Mouse (Mus musculus): Measurements from ENCODE around the gene Mical3. TPM values are rescaled to one million over a fixed set of nuclear protein-coding genes. Genes with fewer than 3 reads are reported as not detected.

The Mical3 gene
- total RNA-seq, 2 experiments from 2014 or later, result 127 to 141 TPM

GRCm38 (mm10) chr6:121039286-121039685 is 91.5 kb downstream of the Mical3 start:
- H3K4me3 ChIP-seq, result no peak overlapping the region
- peak; percentile 44 to 66 for DNase-seq (ENCODE audit: extremely low spot score in 1 of 2, low spot score in 2 of 2)
- intact Hi-C loops (cut with DNase I), result no loop called here
- H3K27ac ChIP-seq, result peak overlapping the region; percentile 72
- no peak for TF ChIP-seq CTCF (IDR thresholded peaks at IDR 0.05)

- intact Hi-C loops (cut with DNase I), result no loop called here
- Histone ChIP-seq H3K27ac (peak overlapping the region; percentile 85; the same call in 1 of the 2 replicates), H3K4me3 (no peak overlapping the region)
- no peak for DNase-seq (ENCODE audit: extremely low spot score in 1 of 2, low spot score in 2 of 2)
- TF ChIP-seq CTCF (IDR thresholded peaks at IDR 0.05), result no peak
Observed at GRCm38 (mm10) chr6:121037086-121037485, 93.7 kb downstream of the Mical3 start.

DNA sequence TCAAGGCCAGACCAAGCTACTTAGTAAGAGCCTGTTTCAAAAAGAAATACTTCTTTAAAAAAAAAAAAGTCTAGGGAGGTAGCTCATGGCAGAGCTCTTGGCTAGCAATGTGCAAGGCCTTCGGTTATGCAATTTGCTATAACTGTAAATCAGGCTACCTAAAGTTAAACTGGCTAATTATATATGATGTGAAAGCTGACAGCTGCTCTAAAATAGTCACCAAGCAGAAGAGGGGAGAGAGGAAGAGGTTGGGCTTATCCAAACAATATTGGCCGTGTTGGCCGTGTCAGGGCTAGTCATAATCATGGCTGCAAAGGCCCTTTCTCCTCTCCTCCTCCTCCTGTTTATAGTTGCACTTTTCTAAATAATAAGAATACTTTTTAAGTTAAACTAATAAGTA is 94.9 kb downstream of the Mical3 start:
- Histone ChIP-seq H3K27ac (peak overlapping the region; percentile 85), H3K4me3 (no peak overlapping the region)
- no peak for DNase-seq (ENCODE audit: extremely low spot score in 1 of 2, low spot score in 2 of 2)
- intact Hi-C loops (cut with DNase I), result no loop called here
- TF ChIP-seq CTCF (IDR thresholded peaks at IDR 0.05), result no peak

DNA sequence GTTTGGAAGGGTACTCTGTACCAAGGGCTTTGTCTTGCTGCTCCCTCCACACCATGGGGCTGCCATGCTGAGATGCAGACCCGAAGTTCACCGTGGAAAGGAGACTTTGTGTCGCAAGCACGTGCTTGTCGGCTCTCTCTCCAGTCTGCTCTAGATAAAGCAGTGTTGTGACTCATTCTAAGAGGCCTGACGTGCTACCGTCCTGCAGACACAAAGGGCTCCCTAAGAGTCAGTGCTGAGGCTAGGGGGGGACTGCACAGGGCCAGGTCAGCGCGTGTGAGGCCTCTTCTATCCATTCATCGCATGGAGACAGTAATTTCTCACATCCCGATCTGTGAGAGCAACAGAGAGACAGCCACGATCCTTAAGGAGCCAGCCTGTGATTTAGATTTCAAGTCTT is 95.5 kb downstream of the Mical3 start:
- intact Hi-C loops (cut with DNase I), result no loop called here
- DNase-seq (ENCODE audit: extremely low spot score in 1 of 2, low spot score in 2 of 2), result no peak
- TF ChIP-seq CTCF (IDR thresholded peaks at IDR 0.05), result no peak
- peak overlapping the region; percentile 85 for H3K27ac ChIP-seq
- H3K4me3 ChIP-seq, result no peak overlapping the region

DNA sequence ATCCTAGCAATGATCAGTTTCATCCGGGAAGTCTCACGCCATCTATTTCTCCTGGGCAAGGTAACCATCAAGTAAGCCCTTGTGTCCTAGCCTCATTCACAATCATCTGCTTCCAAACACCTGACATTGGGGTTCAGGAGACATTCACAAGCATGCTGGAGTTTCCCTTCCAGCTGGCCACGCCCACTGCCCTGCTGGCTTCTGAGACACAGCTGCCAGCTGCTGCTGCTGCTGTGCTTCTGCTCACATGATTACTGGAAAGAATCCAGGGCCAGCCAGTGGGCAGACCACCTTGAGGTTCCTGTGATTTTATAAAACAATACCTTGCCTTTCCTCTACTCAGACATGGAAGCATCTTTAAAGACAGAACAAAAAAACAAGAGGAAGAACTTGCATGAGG is 97.5 kb downstream of the Mical3 start:
- no peak for DNase-seq (ENCODE audit: extremely low spot score in 1 of 2, low spot score in 2 of 2)
- TF ChIP-seq CTCF (IDR thresholded peaks at IDR 0.05), result no peak
- Histone ChIP-seq H3K27ac (no peak overlapping the region; the same call in 1 of the 2 replicates), H3K4me3 (no peak overlapping the region)
- intact Hi-C loops (cut with DNase I), result no loop called here

- intact Hi-C loops (cut with DNase I), result no loop called here
- no peak for DNase-seq (ENCODE audit: extremely low spot score in 1 of 2, low spot score in 2 of 2)
- TF ChIP-seq CTCF (IDR thresholded peaks at IDR 0.05), result no peak
- Histone ChIP-seq H3K27ac (no peak overlapping the region; the same call in 1 of the 2 replicates), H3K4me3 (no peak overlapping the region)
Observed at GRCm38 (mm10) chr6:121031370-121031769, 99.4 kb downstream of the Mical3 start.

DNA sequence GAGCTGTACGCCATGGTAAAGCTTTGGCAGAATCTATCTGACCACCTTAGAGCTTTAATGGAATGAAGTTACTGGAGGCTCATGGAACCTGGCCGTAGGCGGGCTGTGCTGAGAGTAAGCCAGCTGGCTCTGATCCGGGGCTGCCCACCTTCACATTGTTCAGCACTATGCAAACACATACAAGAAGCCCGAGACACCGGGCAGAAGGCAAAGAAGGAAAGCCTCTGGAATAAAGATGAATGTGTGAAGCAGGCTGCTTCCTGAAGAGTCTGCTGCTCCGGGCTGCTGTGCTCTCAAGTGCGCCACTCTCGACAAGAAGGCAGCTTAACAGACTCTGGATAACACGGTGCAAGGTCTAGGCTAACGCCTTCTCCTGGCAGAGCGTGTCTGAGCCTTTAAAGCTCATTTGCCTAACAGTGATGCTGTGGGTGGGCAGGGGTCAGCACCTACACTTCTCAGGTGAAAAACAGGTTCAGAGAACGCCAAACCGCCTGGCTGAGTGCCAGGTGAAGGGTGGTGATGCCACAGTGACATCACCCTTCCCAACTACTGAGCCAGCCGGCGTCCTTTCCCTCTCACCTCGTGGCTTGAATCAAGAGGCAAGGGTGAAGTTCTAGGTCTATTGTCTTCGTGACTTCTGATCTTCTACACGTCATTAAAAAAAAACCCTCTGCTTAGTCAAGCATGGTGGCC is 100.8 kb downstream of the Mical3 start:
- DNase-seq (ENCODE audit: extremely low spot score in 1 of 2, low spot score in 2 of 2), result peak; percentile 57 to 78
- intact Hi-C loops (cut with DNase I), result loop anchor here (5.0 kb wide), 1 partner anchor 77 kb away; no protein-coding TSS in a partner anchor
- no peak; the same call in 1 of the 2 replicates for TF ChIP-seq CTCF (IDR thresholded peaks at IDR 0.05)
- Histone ChIP-seq H3K4me3 (no peak overlapping the region), H3K27ac (peak overlapping the region; percentile 74)

DNA sequence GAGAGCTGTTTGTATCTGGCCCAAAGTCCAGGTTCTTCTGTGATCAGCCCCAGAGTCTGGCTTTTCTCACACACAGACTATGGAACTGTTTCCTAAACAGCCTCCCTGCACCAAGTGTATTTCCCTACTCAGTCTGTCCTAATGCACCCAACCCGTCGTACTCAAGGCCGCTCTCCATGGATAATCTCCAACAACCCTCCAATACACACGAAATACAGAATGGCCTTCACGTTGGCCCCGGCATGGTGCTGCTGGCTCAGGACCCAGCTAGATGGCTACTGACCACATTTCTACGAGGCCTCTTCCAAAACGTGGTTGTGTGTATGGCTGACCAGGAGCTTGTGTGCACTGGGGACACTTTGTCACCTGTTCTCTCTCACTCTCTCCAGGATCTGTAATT is 102.3 kb downstream of the Mical3 start:
- intact Hi-C loops (cut with DNase I), result loop anchor here (5.0 kb wide), 1 partner anchor 79 kb away; no protein-coding TSS in a partner anchor
- no peak for DNase-seq (ENCODE audit: extremely low spot score in 1 of 2, low spot score in 2 of 2)
- no peak for TF ChIP-seq CTCF (IDR thresholded peaks at IDR 0.05)
- no peak overlapping the region for H3K4me3 ChIP-seq
- H3K27ac ChIP-seq, result no peak overlapping the region

- intact Hi-C loops (cut with DNase I), result loop anchor here (5.0 kb wide), 1 partner anchor 80 kb away; no protein-coding TSS in a partner anchor
- peak overlapping the region; percentile 2 for H3K27ac ChIP-seq
- TF ChIP-seq CTCF (IDR thresholded peaks at IDR 0.05), result no peak
- DNase-seq (ENCODE audit: extremely low spot score in 1 of 2, low spot score in 2 of 2), result peak; percentile 56 to 59
- H3K4me3 ChIP-seq, result no peak overlapping the region
Observed at GRCm38 (mm10) chr6:121027314-121027713, 103.5 kb downstream of the Mical3 start.

- Histone ChIP-seq H3K27ac (peak overlapping the region; percentile 2), H3K4me3 (no peak overlapping the region)
- TF ChIP-seq CTCF (IDR thresholded peaks at IDR 0.05), result no peak
- intact Hi-C loops (cut with DNase I), result loop anchor here (5.0 kb wide), 1 partner anchor 80 kb away; no protein-coding TSS in a partner anchor
- DNase-seq (ENCODE audit: extremely low spot score in 1 of 2, low spot score in 2 of 2), result no peak
Observed at GRCm38 (mm10) chr6:121026866-121027265, 103.9 kb downstream of the Mical3 start.

- no peak for DNase-seq (ENCODE audit: extremely low spot score in 1 of 2, low spot score in 2 of 2)
- Histone ChIP-seq H3K4me3 (no peak overlapping the region), H3K27ac (no peak overlapping the region)
- intact Hi-C loops (cut with DNase I), result loop anchor here (5.0 kb wide), 1 partner anchor 81 kb away; no protein-coding TSS in a partner anchor
- TF ChIP-seq CTCF (IDR thresholded peaks at IDR 0.05), result no peak
Observed at GRCm38 (mm10) chr6:121026019-121026584, 104.7 kb downstream of the Mical3 start.

DNA sequence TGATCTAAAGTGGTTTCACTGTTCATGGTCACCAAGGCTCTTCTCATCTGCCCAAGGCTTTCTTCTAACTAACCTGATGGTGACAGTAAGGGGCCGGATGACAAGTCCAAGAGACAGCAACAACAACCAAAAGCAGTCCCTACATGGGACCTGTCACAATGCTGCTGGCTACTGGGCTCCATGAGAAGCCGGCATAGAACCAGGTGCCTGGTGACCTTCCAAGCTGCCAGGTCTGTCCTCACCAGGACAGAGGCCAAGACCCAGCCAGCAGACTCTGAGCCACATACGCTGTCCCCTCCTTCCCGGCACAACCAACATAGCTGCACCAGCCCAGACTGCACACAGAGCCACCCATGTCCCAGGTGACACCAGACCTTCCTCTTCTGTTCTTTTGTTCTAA is 112.7 kb downstream of the Mical3 start:
- Histone ChIP-seq H3K27ac (no peak overlapping the region), H3K4me3 (no peak overlapping the region)
- intact Hi-C loops (cut with DNase I), result no loop called here
- no peak for DNase-seq (ENCODE audit: extremely low spot score in 1 of 2, low spot score in 2 of 2)
- no peak for TF ChIP-seq CTCF (IDR thresholded peaks at IDR 0.05)
